Mouse (Mus musculus): Measurements from ENCODE around the gene B3gnt6.

B3gnt6 gene

GRCm38 (mm10) chr7:98176322-98177070 is 22.8 kb downstream of the B3gnt6 start:
- peak in 1 of 2 experiments; percentile 55 for DNase-seq

- no peak for DNase-seq
These were observed 24.2 kb downstream of the B3gnt6 start for GRCm38 (mm10) chr7:98174883-98175755.

- no peak for DNase-seq
These were observed 25.9 kb downstream of the B3gnt6 start for GRCm38 (mm10) chr7:98173408-98173807.

GRCm38 (mm10) chr7:98172661-98173060 is 26.6 kb downstream of the B3gnt6 start:
- DNase-seq: no peak

GRCm38 (mm10) chr7:98171141-98172073 is 27.9 kb downstream of the B3gnt6 start:
- DNase-seq: no peak

- DNase-seq: peak in 1 of 2 experiments; percentile 44
These were observed 34.2 kb downstream of the B3gnt6 start for GRCm38 (mm10) chr7:98164999-98165528.

GRCm38 (mm10) chr7:98164382-98164998 is 34.8 kb downstream of the B3gnt6 start:
- peak in 1 of 2 experiments; percentile 52 for DNase-seq

GRCm38 (mm10) chr7:98163700-98164099 is 35.6 kb downstream of the B3gnt6 start:
- DNase-seq: no peak

- DNase-seq: no peak
These were observed 37.0 kb downstream of the B3gnt6 start for GRCm38 (mm10) chr7:98162239-98162638.

GRCm38 (mm10) chr7:98160041-98160740 is 39.1 kb downstream of the B3gnt6 start:
- no peak for DNase-seq

GRCm38 (mm10) chr7:98158481-98158880 is 40.8 kb downstream of the B3gnt6 start:
- DNase-seq: no peak

- DNase-seq: no peak
These were observed 41.5 kb downstream of the B3gnt6 start for GRCm38 (mm10) chr7:98157636-98158332.

GRCm38 (mm10) chr7:98156280-98156665 is 43.0 kb downstream of the B3gnt6 start:
- DNase-seq: no peak

GRCm38 (mm10) chr7:98155546-98156279 is 43.6 kb downstream of the B3gnt6 start:
- DNase-seq: peak; percentile 38 to 53

- no peak for DNase-seq
These were observed 45.4 kb downstream of the B3gnt6 start for GRCm38 (mm10) chr7:98153892-98154291.

- DNase-seq: no peak
These were observed 45.9 kb downstream of the B3gnt6 start for GRCm38 (mm10) chr7:98153345-98153744.

GRCm38 (mm10) chr7:98152400-98152799 is 46.9 kb downstream of the B3gnt6 start:
- no peak for DNase-seq

- no peak for DNase-seq
These were observed 48.8 kb downstream of the B3gnt6 start for GRCm38 (mm10) chr7:98150525-98150924.

- no peak for DNase-seq
These were observed 49.5 kb downstream of the B3gnt6 start for GRCm38 (mm10) chr7:98149802-98150201.
